Mouse (Mus musculus) liver, embryonic 14.5 days (tissue): ENCODE measurements at regions not wholly inside any gene's neighbourhood (a gene's known extent, or its start where the extent isn't known, plus 50 kb on each side); places are given as distances from the start of the nearest gene placed in this dataset.

ENCODE experiments used
- CTCF ChIP-seq: IDR thresholded peaks from 2 replicates; pipeline ENCODE4 v1.5.1; 2016; ENCODE audit warnings: antibody characterized with exemption, low read depth, control low read depth
- EP300 ChIP-seq: IDR thresholded peaks from 2 replicates; pipeline ENCODE4 v1.6.1; 2016; ENCODE audit warnings: antibody characterized with exemption, low read depth

DNA sequence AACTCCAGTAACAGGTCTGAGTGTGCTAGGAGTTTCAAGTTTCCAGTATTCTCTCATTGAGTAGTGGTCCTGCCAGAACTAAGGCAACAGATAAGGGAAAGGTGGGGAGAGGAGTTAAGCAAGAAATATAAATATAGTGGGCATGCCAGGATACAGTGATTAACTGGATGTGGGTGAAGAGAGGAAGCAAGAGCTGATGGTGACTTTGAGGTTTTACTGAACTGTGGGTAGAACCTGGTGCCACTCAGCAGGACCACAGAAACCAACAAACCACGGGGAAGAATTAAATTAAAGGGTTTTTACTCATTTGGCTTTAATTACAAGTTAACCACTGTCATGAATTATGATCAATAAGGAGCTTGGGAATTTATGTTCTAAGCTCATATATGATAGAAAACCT is 154.5 kb upstream of the Plppr1 start:
- TF ChIP-seq CTCF (no peak), EP300 (no peak)
